Mouse (Mus musculus): ENCODE measurements at regions not wholly inside any gene's neighbourhood (a gene's known extent, or its start where the extent isn't known, plus 50 kb on each side); places are given as distances from the start of the nearest gene placed in this dataset.

DNA sequence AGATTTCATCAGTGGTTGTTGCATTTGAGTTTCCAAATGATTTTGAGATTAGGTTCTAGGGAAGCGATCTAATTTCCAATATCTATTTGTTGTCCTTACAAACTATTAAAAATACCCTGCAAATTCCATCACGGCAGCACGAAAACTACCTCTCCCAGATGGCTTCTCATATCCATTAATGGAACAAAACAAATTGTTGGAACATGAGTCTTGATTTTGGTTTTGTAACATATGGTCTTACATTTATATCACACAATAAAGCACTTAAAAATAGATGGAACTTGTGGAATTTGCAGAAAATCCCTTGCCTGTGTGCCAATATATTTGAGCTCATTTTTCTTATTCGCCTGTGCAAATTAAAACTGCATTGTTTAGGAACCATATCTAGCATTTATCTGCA lies 368.1 kb upstream of the Syt1 start:
- TF ChIP-seq CTCF (IDR thresholded peaks at IDR 0.05; ENCODE audit: low read depth, low read length) (no peak), POLR2A (IDR thresholded peaks at IDR 0.05; ENCODE audit: insufficient read depth, low read length) (no peak)

Data from ES-Bruce4 (cell line).